Mouse (Mus musculus) kidney, embryonic 16.5 days (tissue): Measurements from ENCODE around the gene Tigar. TPM values are rescaled to one million over a fixed set of nuclear protein-coding genes. Genes with fewer than 3 reads are reported as not detected.

ENCODE experiments used
- ATAC-seq: fragments of 200-750 bp; cut with Nextera tagmentation; 2 replicates; pipeline ENCODE4 v1.8.0; 2017; ENCODE audit warnings: moderate TSS enrichment; ENCODE audit not compliant: low FRiP score, low TSS enrichment
- H3K27ac ChIP-seq: fragments of 300-500 bp; sonication (generic); 2 replicates; pipeline ENCODE4 v1.5.1; 2014; ENCODE audit warnings: low read length
- H3K27me3 ChIP-seq: fragments of 300-500 bp; sonication (generic); 2 replicates; pipeline ENCODE4 v1.6.1; 2014; ENCODE audit warnings: low read length, control low read depth, mixed read lengths; ENCODE audit not compliant: insufficient read depth
- H3K36me3 ChIP-seq: fragments of 300-500 bp; sonication (generic); 2 replicates; pipeline ENCODE4 v1.6.1; 2014; ENCODE audit warnings: low read length, control low read depth, mixed read lengths; ENCODE audit not compliant: insufficient read depth
- H3K4me1 ChIP-seq: fragments of 300-500 bp; sonication (generic); 2 replicates; pipeline ENCODE4 v1.6.1; 2014; ENCODE audit warnings: low read length, control low read depth, mixed read lengths; ENCODE audit not compliant: insufficient read depth
- H3K4me2 ChIP-seq: fragments of 300-500 bp; sonication (generic); replicated peaks from 2 replicates; pipeline ENCODE4 v1.6.1; 2014; ENCODE audit warnings: low read depth, low read length
- H3K4me3 ChIP-seq: fragments of 300-500 bp; sonication (generic); 2 replicates; pipeline ENCODE4 v1.5.1; 2014; ENCODE audit warnings: mild to moderate bottlenecking, low read length
- H3K9ac ChIP-seq: fragments of 300-500 bp; sonication (generic); replicated peaks from 2 replicates; pipeline ENCODE4 v1.6.1; 2014; ENCODE audit warnings: low read length
- H3K9me3 ChIP-seq: fragments of 300-500 bp; sonication (generic); 2 replicates; pipeline ENCODE4 v1.6.1; 2016; ENCODE audit warnings: low read length, control low read depth
- WGBS: fragments of 180-500 bp; shearing (Covaris S2); extraction: QIAGEN DNeasy Blood & Tissue Kit; methylation state at CpG from one replicate; pipeline ENCODE4 v1.1.7; 2014; 5-methylcytosine and 5-hydroxymethylcytosine counted together
- polyA plus RNA-seq: library from polyadenylated mRNA; unstranded; fragments of >200 nt; fragmentation: Nextera tagmentation; extraction: Ambion mirVana; gene quantifications from 2 replicates; pipeline ENCODE4 v1.2.1, GENCODE M21; 2015

Tigar gene
- 2.7 and 3.7 TPM in 2 replicates for polyA plus RNA-seq

- peaks cover 8% of the 10 kb centered on the region; the same call in 1 of the 2 replicates for H3K4me1 ChIP-seq
- peak; percentile 100 for ATAC-seq
- peak within 1 kb of the TSS; percentile 90 for H3K4me2 ChIP-seq
- peak within 1 kb of the TSS; percentile 53 for H3K4me3 ChIP-seq
- no peaks in the 10 kb centered on the region for H3K36me3 ChIP-seq
- H3K9ac ChIP-seq, result peak within 1 kb of the TSS; percentile 51
- no peaks in the 10 kb centered on the region for H3K27me3 ChIP-seq
- no peak within 1 kb of the TSS for H3K27ac ChIP-seq
- WGBS, result under 1% methylated on average over 37 of the region's 37 CpGs
- no peaks in the 10 kb centered on the region for H3K9me3 ChIP-seq
Measured at GRCm38 (mm10) chr6:127109402-127109930, at the start of gene Tigar. Tigar (minus strand) TSS chr6:127109557.

- Histone ChIP-seq H3K9ac (no peak overlapping the region), H3K9me3 (no peaks in the 10 kb centered on the region), H3K27me3 (0 out of 2 replicates have a peak, but pooled peaks cover 8% of the 10 kb centered on the region), H3K27ac (no peak overlapping the region), H3K4me1 (peaks cover 23% of the 10 kb centered on the region), H3K36me3 (no peaks in the 10 kb centered on the region), H3K4me2 (no peak overlapping the region), H3K4me3 (no peak overlapping the region)
- ATAC-seq, result no peak
- 69% methylated on average over 1 of the region's 1 CpGs for WGBS
Measured at GRCm38 (mm10) chr6:127157321-127157720, 48.0 kb upstream of the Tigar start.

- Histone ChIP-seq H3K4me2 (peak overlapping the region; percentile 79), H3K4me1 (peaks cover 35% of the 10 kb centered on the region), H3K4me3 (peak overlapping the region; percentile 78), H3K9ac (peak overlapping the region; percentile 69), H3K36me3 (no peaks in the 10 kb centered on the region), H3K27me3 (0 out of 2 replicates have a peak, but pooled peaks cover 8% of the 10 kb centered on the region), H3K9me3 (no peaks in the 10 kb centered on the region), H3K27ac (peak overlapping the region; percentile 93; the same call in 1 of the 2 replicates)
- ATAC-seq, result no peak
- WGBS, result under 1% methylated on average over 15 of the region's 15 CpGs
Measured at GRCm38 (mm10) chr6:127155468-127155867, 46.1 kb upstream of the Tigar start.

GRCm38 (mm10) chr6:127154708-127155268 is 45.4 kb upstream of the Tigar start:
- Histone ChIP-seq H3K9ac (peak overlapping the region; percentile 69), H3K27me3 (0 out of 2 replicates have a peak, but pooled peaks cover 8% of the 10 kb centered on the region), H3K4me2 (peak overlapping the region; percentile 79), H3K4me3 (peak overlapping the region; percentile 78), H3K4me1 (peaks cover 35% of the 10 kb centered on the region), H3K9me3 (no peaks in the 10 kb centered on the region), H3K36me3 (no peaks in the 10 kb centered on the region), H3K27ac (peak overlapping the region; percentile 93)
- 0 out of 2 replicates have a peak, but pooled peaks have one; percentile 3 for ATAC-seq
- WGBS, result under 1% methylated on average over 31 of the region's 34 CpGs

- peaks cover 35% of the 10 kb centered on the region for H3K4me1 ChIP-seq
Measured at GRCm38 (mm10) chr6:127153972-127154707, 44.8 kb upstream of the Tigar start.

GRCm38 (mm10) chr6:127153296-127153800 is 44.0 kb upstream of the Tigar start:
- H3K36me3 ChIP-seq, result no peaks in the 10 kb centered on the region
- peak overlapping the region; percentile 79 for H3K4me2 ChIP-seq
- H3K9ac ChIP-seq, result peak overlapping the region; percentile 69
- under 1% methylated on average over 25 of the region's 28 CpGs for WGBS
- peak overlapping the region; percentile 93 for H3K27ac ChIP-seq
- peak overlapping the region; percentile 78 for H3K4me3 ChIP-seq
- ATAC-seq, result 0 out of 2 replicates have a peak, but pooled peaks have one; percentile 5
- H3K27me3 ChIP-seq, result 0 out of 2 replicates have a peak, but pooled peaks cover 8% of the 10 kb centered on the region
- peaks cover 35% of the 10 kb centered on the region for H3K4me1 ChIP-seq
- H3K9me3 ChIP-seq, result no peaks in the 10 kb centered on the region

More at GRCm38 (mm10) chr6:127153972-127154707, 44.8 kb upstream of the Tigar start:
- peak overlapping the region; percentile 78 for H3K4me3 ChIP-seq
- peak overlapping the region; percentile 79 for H3K4me2 ChIP-seq
- no peaks in the 10 kb centered on the region for H3K36me3 ChIP-seq
- no peaks in the 10 kb centered on the region for H3K9me3 ChIP-seq
- 0 out of 2 replicates have a peak, but pooled peaks cover 8% of the 10 kb centered on the region for H3K27me3 ChIP-seq
- peak overlapping the region; percentile 93 for H3K27ac ChIP-seq
- ATAC-seq, result no peak
- WGBS, result under 1% methylated on average over 30 of the region's 30 CpGs
- peak overlapping the region; percentile 69 for H3K9ac ChIP-seq

- H3K4me3 ChIP-seq, result peak within 1 kb of the TSS; percentile 78
- H3K4me1 ChIP-seq, result peaks cover 35% of the 10 kb centered on the region
- WGBS, result under 1% methylated on average over 38 of the region's 40 CpGs
- H3K27me3 ChIP-seq, result 0 out of 2 replicates have a peak, but pooled peaks cover 3% of the 10 kb centered on the region
- H3K27ac ChIP-seq, result peak within 1 kb of the TSS; percentile 93
- peak; percentile 77 for ATAC-seq
- H3K4me2 ChIP-seq, result peak within 1 kb of the TSS; percentile 79
- H3K9ac ChIP-seq, result peak within 1 kb of the TSS; percentile 69
- H3K9me3 ChIP-seq, result no peaks in the 10 kb centered on the region
- H3K36me3 ChIP-seq, result no peaks in the 10 kb centered on the region
Measured at GRCm38 (mm10) chr6:127152106-127152951, 43.0 kb upstream of the Tigar start, which contains the start of gene Ccnd2. Ccnd2 (minus strand) TSS chr6:127152193.

GRCm38 (mm10) chr6:127151565-127152105 is 42.3 kb upstream of the Tigar start:
- H3K9ac ChIP-seq, result peak overlapping the region; percentile 58
- H3K4me1 ChIP-seq, result peaks cover 35% of the 10 kb centered on the region
- under 1% methylated on average over 29 of the region's 29 CpGs for WGBS
- peak overlapping the region; percentile 78 for H3K4me3 ChIP-seq
- H3K4me2 ChIP-seq, result peak overlapping the region; percentile 79
- H3K27me3 ChIP-seq, result no peaks in the 10 kb centered on the region
- H3K27ac ChIP-seq, result peak overlapping the region; percentile 89
- no peaks in the 10 kb centered on the region for H3K9me3 ChIP-seq
- peaks cover 3% of the 10 kb centered on the region; the same call in 1 of the 2 replicates for H3K36me3 ChIP-seq
- ATAC-seq, result peak; percentile 4
